ENCODE assay signal across 17 mouse cellular contexts in genomic region chr2:48446617-48447016, GRCm38 (mm10).
DNase-seq lines count a peak whose midpoint lies in the region; ATAC-seq lines count a peak whose summit lies in the region.
"Had no signal": no experiment of that assay in that cellular context is flagged by ENCODE, and none has a peak within 500 bp of the region (broad histone marks: within the 10 kb centered on the region; RNA-seq: fewer than 3 reads in every experiment).

No protein-coding gene starts in this region.

- no peaks in the 10 kb centered on the region for H3K9me3 ChIP-seq in forebrain, embryonic 14.5 days (replicated peaks; ENCODE audit: control insufficient read depth, low read length)
- no peaks in the 10 kb centered on the region for H3K9me3 ChIP-seq in forebrain, embryonic 12.5 days
- H3K9me3 ChIP-seq: embryonic facial prominence, embryonic 10.5 days; heart, embryonic 13.5 days had no signal

- ATAC-seq in forebrain, embryonic 14.5 days = peak; percentile 15; the same call in 1 of the 2 replicates
- no peak for ATAC-seq in forebrain, embryonic 12.5 days (ENCODE audit: low FRiP score)

- no peak overlapping the region for H3K4me3 ChIP-seq in forebrain, embryonic 14.5 days (ENCODE audit: low read depth, low read length)
- no peak overlapping the region for H3K4me3 ChIP-seq in forebrain, embryonic 12.5 days (replicated peaks)
- H3K4me3 ChIP-seq: embryonic facial prominence, embryonic 10.5 days; heart, embryonic 13.5 days had no signal

- peaks cover 12% of the 10 kb centered on the region for H3K4me1 ChIP-seq in forebrain, embryonic 14.5 days (ENCODE audit: control insufficient read depth, insufficient read depth, low read length)
- peaks cover 14% of the 10 kb centered on the region; the same call in 1 of the 2 replicates for H3K4me1 ChIP-seq in forebrain, embryonic 12.5 days

- no peaks in the 10 kb centered on the region for H3K36me3 ChIP-seq in forebrain, embryonic 14.5 days (ENCODE audit: control insufficient read depth, insufficient read depth, low read length)
- no peaks in the 10 kb centered on the region for H3K36me3 ChIP-seq in forebrain, embryonic 12.5 days (replicated peaks)
- H3K36me3 ChIP-seq: embryonic facial prominence, embryonic 10.5 days; heart, embryonic 13.5 days had no signal

- no peak for DNase-seq in forebrain, embryonic 14.5 days (ENCODE audit: low spot score)
- DNase-seq in layer of hippocampus, adult 11-12 months (ENCODE audit: low spot score) = peak; percentile 39
- no peak for DNase-seq in layer of hippocampus, postnatal 25 days (ENCODE audit: extremely low spot score in 1 of 2, low spot score in 1 of 2)
- DNase-seq in right cerebral cortex, postnatal 25 days = peak; percentile 7
- DNase-seq in right cerebral cortex, postnatal 14 days = no peak
- no peak for DNase-seq in urinary bladder, adult 2 months (ENCODE audit: low spot score)
- DNase-seq: adrenal gland, adult 2 months; adrenal gland, postnatal 25 days; cerebellum, adult 11-12 months; cerebellum, adult 9-10 months; gastrocnemius, postnatal 36 days; heart, adult 11 months; heart, postnatal 36 days; kidney, adult 11 months had no signal

- H3K27me3 ChIP-seq in forebrain, embryonic 14.5 days (replicated peaks; ENCODE audit: control insufficient read depth, insufficient read depth, low read length) = no peaks in the 10 kb centered on the region
- H3K27me3 ChIP-seq in forebrain, embryonic 12.5 days = no peaks in the 10 kb centered on the region
- H3K27me3 ChIP-seq: heart, embryonic 13.5 days had no signal

- WGBS in forebrain, embryonic 14.5 days = 53% methylated on average over 5 of the region's 5 CpGs
- 67% methylated on average over 5 of the region's 5 CpGs for WGBS in forebrain, embryonic 12.5 days

- H3K9ac ChIP-seq in forebrain, embryonic 14.5 days (ENCODE audit: low read length) = no peak overlapping the region
- H3K9ac ChIP-seq in forebrain, embryonic 12.5 days = no peak overlapping the region
- H3K9ac ChIP-seq: heart, embryonic 13.5 days had no signal

- no peak overlapping the region for H3K27ac ChIP-seq in forebrain, embryonic 14.5 days (ENCODE audit: low read depth, low read length)
- no peak overlapping the region for H3K27ac ChIP-seq in forebrain, embryonic 12.5 days
- H3K27ac ChIP-seq: embryonic facial prominence, embryonic 10.5 days; heart, embryonic 13.5 days had no signal

- H3K4me2 ChIP-seq in forebrain, embryonic 14.5 days (ENCODE audit: low read length) = no peak overlapping the region
- H3K4me2 ChIP-seq in forebrain, embryonic 12.5 days = no peak overlapping the region
- H3K4me2 ChIP-seq: heart, embryonic 13.5 days had no signal

Comparison
In these comparisons a context has a peak if more than half of its experiments do, and no peak if none do; other contexts are left out.
1. DNase-seq: peak in layer of hippocampus, adult 11-12 months (single experiment) and right cerebral cortex, postnatal 25 days (single experiment); none in forebrain, embryonic 14.5 days (single experiment), layer of hippocampus, postnatal 25 days (0 of 2), right cerebral cortex, postnatal 14 days (single experiment) and urinary bladder, adult 2 months (single experiment).